Mouse (Mus musculus): ENCODE data around the gene E430018J23Rik.
"Not testable (repeated sequence)": the region's sequence is repeated elsewhere in the genome, so short reads cannot be mapped to it uniquely, and the experiment has no call there.

Gene E430018J23Rik

GRCm38 (mm10) chr7:127378310-127378921 is 15.0 kb downstream of the E430018J23Rik start:
- DNase-seq (ENCODE audit: low spot score in 2 of 2) = no peak

GRCm38 (mm10) chr7:127375271-127376245 is 17.9 kb downstream of the E430018J23Rik start, which contains the start of gene Zfp747:
Gene Zfp747 (minus strand): TSS chr7:127376050.
- peak; percentile 94 to 96 for DNase-seq (ENCODE audit: low spot score in 2 of 2)

DNA sequence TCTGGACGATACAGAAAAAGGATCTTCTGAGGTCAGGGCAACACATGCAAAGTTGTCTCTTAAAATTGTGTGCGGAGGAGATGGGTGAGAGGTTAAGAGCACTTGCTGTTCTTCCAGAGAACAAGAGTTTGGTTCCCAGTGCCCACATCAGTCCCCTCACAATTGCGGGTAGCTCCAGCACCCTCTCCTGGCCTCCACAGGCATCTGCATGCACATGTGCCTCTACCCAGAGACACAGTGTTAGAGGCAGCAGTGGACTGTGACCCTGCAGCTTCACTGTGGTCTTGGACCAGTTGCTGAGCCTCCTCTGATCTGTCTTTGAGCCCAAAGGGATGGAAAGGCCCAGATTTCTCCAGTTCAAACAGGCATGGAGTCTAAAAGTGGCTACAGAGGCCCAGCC is 21.6 kb downstream of the E430018J23Rik start:
- not testable (repeated sequence) for DNase-seq (ENCODE audit: low spot score in 2 of 2)

DNA sequence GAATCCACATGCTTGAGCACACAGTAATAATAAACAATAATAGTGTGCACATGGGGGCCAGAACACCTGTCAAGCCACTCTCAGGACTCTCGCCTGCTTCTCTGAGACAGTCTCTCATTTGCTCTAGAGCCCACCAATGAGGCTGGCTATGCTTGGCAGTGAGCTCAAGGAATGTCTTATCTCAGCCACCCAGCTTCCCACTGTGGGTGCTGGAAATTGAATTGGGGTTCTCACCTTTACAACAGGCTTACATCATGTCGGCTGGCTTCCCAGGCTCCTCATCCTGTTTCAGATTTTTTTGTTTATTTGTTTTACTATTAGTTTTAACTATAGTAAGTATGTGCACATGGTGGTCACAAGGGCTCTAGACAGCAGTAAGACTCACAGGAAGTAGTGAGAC is 22.2 kb downstream of the E430018J23Rik start:
- no peak for DNase-seq (ENCODE audit: low spot score in 2 of 2)

GRCm38 (mm10) chr7:127366249-127366648 is 27.2 kb downstream of the E430018J23Rik start:
- DNase-seq (ENCODE audit: low spot score in 2 of 2) = no peak

DNA sequence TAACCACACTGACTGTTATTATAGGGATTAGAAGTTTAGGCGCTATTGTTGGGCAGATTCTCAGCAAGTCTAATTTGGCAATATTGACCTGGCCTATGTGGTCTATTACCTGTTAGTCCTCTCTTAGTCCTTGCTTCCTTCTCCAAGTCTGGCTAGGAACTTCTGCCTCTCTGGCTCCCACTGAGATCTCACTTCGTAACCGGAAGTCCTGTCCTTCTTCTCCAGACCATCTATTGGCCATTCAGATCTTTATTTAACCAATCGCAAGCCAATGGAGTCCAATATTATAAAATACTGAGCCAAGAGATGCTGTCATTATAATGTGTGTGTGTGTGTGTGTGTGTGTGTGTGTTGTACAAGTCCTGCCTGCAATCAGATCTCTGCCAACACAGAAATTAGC is 29.3 kb downstream of the E430018J23Rik start:
- no peak for DNase-seq (ENCODE audit: low spot score in 2 of 2)

DNA sequence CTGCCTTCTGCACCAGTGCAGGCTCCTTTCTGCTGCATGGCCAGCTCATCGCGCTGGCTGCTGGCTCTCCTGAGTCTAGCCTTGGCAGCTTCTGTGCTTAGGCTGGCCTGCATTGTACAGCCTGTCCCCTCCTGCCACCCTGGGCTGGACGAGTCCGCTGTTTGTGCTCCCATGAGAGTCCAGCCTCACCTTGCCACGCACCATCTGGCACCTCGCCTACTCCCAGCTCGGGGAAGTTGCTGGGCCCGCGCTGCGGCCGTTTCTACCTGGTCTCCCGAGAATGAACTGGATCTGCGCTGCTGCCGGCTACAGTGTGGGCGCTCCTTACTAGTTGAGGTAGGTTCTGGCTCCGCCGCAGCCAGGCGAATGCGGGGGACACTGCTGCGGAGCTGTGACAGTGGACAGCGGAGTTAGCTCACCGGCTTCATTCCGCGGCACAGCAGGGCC is 29.9 kb downstream of the E430018J23Rik start:
- DNase-seq (ENCODE audit: low spot score in 2 of 2) = peak in 1 of 2 experiments; percentile 37

DNA sequence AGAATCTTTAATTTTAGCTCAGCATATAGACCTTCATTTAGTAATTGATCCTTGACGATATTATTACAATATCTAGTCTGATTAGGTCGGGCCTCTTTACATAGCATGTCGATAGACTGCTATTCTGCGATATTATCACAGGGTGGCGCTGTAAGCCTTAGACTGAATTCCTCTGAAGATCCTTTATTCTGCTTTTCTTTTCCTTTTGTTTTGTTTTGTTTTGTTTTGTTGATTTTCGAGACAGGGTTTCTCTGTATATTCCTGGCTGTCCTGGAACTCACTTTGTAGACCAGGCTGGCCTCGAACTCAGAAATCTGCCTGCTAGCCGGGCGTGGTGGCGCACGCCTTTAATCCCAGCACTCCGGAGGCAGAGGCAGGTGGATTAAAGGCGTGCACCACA is 31.0 kb downstream of the E430018J23Rik start:
- DNase-seq (ENCODE audit: low spot score in 2 of 2) = not testable (repeated sequence)

DNA sequence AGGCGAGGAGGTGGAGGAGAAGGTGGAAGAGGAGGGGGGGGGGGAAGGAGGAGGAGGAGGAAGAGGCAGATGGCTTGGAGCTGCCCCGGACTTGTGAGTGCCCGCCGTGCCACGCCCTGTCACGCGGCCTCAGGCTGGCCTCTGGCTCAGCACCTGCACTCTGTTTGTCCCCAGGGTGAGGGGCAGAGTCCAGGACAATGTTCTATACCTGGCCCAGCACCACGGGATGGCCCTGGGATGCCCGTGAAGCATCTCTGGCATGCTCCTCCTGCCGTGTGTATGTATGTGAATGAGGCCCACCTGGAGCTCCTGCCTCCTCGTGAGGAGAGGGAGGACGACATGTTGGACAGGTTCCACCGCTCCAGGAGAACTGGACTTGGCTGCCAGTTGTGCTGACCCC is 32.0 kb downstream of the E430018J23Rik start:
- DNase-seq (ENCODE audit: low spot score in 2 of 2) = no peak

DNA sequence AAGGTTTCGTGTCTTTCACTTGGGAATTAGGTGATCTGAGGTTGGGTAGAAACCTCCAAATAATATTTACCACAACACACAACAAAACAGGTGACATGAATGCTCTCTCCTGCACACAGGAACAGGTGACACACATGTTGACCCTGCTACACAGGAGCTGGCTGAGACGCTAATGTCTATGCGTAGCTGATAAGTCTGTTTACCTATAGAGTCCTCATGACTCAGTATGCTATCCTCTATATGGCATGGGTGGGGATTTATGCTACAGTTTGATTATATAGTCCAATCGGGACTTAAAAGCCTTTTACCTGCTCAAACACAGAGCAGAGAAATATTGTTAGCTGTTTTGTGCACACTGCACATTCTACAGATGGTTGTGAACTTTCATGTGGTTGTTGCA is 33.2 kb downstream of the E430018J23Rik start:
- DNase-seq (ENCODE audit: low spot score in 2 of 2) = no peak

DNA sequence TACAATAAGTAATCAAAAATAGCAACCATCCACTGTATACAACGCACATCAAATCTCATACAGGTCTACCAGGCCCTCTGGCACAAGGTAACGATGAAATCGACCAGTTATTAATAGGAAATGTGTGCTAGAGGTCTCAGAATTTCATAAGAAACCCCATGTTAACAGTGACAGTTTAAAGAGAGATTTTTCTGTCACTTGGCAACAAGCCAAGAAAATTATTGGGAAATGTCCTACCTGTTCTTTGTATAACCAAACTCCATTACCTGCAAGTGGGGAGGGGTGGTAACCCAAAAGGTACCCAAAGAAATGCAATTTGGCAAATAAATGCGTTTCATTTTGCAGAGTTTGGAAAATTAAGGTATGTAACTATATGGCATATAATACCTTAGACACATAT is 35.0 kb downstream of the E430018J23Rik start:
- DNase-seq (ENCODE audit: low spot score in 2 of 2) = no peak

GRCm38 (mm10) chr7:127357871-127358270 is 35.6 kb downstream of the E430018J23Rik start:
- DNase-seq (ENCODE audit: low spot score in 2 of 2) = no peak

DNA sequence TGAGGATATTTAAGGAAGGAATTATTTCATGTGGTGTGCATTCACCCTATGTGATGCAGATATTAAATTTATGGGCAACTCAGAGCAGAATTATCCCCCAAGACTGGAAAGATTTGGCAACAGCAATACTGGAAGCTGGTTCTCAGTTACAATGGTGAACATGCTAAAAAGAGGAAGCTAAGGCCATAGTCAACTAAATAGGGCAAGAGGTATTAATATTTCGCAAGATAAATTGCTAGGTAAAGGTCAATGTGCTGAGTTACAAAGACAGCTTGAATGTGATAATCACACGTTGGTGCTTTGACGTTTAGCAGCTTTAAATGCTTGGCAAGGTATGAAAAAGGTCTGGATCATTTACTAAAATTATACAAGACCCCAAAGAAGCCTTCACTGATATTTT is 37.6 kb downstream of the E430018J23Rik start:
- no peak for DNase-seq (ENCODE audit: low spot score in 2 of 2)

- DNase-seq (ENCODE audit: low spot score in 2 of 2) = no peak
Observed at GRCm38 (mm10) chr7:127351230-127352004, 42.0 kb downstream of the E430018J23Rik start.

DNA sequence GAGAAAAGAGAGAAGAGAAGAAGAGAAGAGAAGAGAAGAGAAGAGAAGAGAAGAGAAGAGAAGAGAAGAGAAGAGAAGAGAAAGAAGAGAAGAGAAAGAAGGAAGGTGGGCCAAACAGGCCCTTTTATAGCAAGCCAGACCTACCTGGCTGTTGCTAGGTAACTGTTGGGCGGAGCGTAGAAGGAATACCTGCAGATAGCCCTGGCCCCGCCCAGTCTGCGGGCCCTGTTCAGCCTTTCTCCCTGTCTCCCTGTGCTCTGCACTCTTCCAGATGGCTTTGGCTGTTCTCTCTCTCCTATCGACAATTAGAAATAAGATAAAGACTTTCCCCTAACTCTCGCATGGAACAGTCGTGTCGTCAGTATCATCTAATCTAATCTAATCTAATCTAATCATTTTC is 46.8 kb downstream of the E430018J23Rik start:
- no peak for DNase-seq (ENCODE audit: low spot score in 2 of 2)

- DNase-seq (ENCODE audit: low spot score in 2 of 2) = peak; percentile 93 to 95
Observed at GRCm38 (mm10) chr7:127345512-127346325, 47.7 kb downstream of the E430018J23Rik start, which contains the start of gene Zfp768. Gene Zfp768 (minus strand): TSS chr7:127345589.

GRCm38 (mm10) chr7:127345092-127345491 is 48.3 kb downstream of the E430018J23Rik start:
- DNase-seq (ENCODE audit: low spot score in 2 of 2) = peak; percentile 50 to 57

GRCm38 (mm10) chr7:127344371-127344770 is 49.1 kb downstream of the E430018J23Rik start:
- no peak for DNase-seq (ENCODE audit: low spot score in 2 of 2)

GRCm38 (mm10) chr7:127343351-127344019 is 49.9 kb downstream of the E430018J23Rik start:
- peak in 1 of 2 experiments; percentile 33 for DNase-seq (ENCODE audit: low spot score in 2 of 2)

GRCm38 (mm10) chr7:127342888-127343287 is 50.5 kb downstream of the E430018J23Rik start:
- DNase-seq (ENCODE audit: low spot score in 2 of 2) = no peak

Data from right cerebral cortex, postnatal 10 days (tissue).